Mouse (Mus musculus) cortical plate, adult 2 months (tissue): ENCODE data around the gene Gm11627. TPM values are rescaled to one million over a fixed set of nuclear protein-coding genes. Genes with fewer than 3 reads are reported as not detected.

Experiments
- H3K27ac ChIP-seq: fragments of 200-500 bp; 2 replicates; pipeline ENCODE4 v1.5.1; 2012; ENCODE audit warnings: low read length, control low read depth, inconsistent platforms; ENCODE audit not compliant: insufficient read depth
- H3K4me1 ChIP-seq: fragments of 200-500 bp; 2 replicates; pipeline ENCODE4 v1.6.1; 2011; ENCODE audit warnings: low read length; ENCODE audit not compliant: control insufficient read depth, insufficient read depth
- H3K4me3 ChIP-seq: fragments of 200-500 bp; 2 replicates; pipeline ENCODE4 v1.5.1; 2011; ENCODE audit warnings: mild to moderate bottlenecking, low read length, control low read depth; ENCODE audit not compliant: insufficient read depth
- CTCF ChIP-seq: fragments of 200-500 bp; IDR thresholded peaks from 2 replicates; pipeline ENCODE4 v1.5.1; 2011; ENCODE audit warnings: mild to moderate bottlenecking, control low read depth, low read length; ENCODE audit not compliant: insufficient read depth; ENCODE audit errors: extremely low read depth
- POLR2A ChIP-seq: fragments of 200-500 bp; IDR thresholded peaks from 2 replicates; pipeline ENCODE4 v1.6.1; 2011; ENCODE audit warnings: mild to moderate bottlenecking, low read length, control low read depth; ENCODE audit not compliant: insufficient read depth; ENCODE audit errors: extremely low read depth
- polyA plus RNA-seq: library from polyadenylated mRNA; depleted of rRNA; stranded (reverse); fragments of >200 nt; gene quantifications from 2 replicates; pipeline ENCODE4 v1.2.3, GENCODE M21; 2012

Gene Gm11627
- polyA plus RNA-seq, 1 experiment = 8.0 TPM

- TF ChIP-seq CTCF (no peak), POLR2A (no peak)
- H3K27ac ChIP-seq = no peak overlapping the region
- H3K4me3 ChIP-seq = no peak overlapping the region
- no peaks in the 10 kb centered on the region for H3K4me1 ChIP-seq
Observed at GRCm38 (mm10) chr11:102580034-102580330, 721 bp upstream of the Gm11627 start.

GRCm38 (mm10) chr11:102578341-102579118 is 731 bp downstream of the Gm11627 start:
- TF ChIP-seq CTCF (peak; percentile 71), POLR2A (no peak)
- Histone ChIP-seq H3K27ac (no peak overlapping the region), H3K4me3 (peak overlapping the region; percentile 1; the same call in 1 of the 2 replicates), H3K4me1 (no peaks in the 10 kb centered on the region)

GRCm38 (mm10) chr11:102576050-102576754 is 3.1 kb downstream of the Gm11627 start:
- Histone ChIP-seq H3K4me1 (no peaks in the 10 kb centered on the region), H3K4me3 (no peak overlapping the region), H3K27ac (no peak overlapping the region)
- TF ChIP-seq POLR2A (no peak), CTCF (no peak)

GRCm38 (mm10) chr11:102575034-102575433 is 4.2 kb downstream of the Gm11627 start:
- Histone ChIP-seq H3K4me1 (no peaks in the 10 kb centered on the region), H3K27ac (no peak overlapping the region)

GRCm38 (mm10) chr11:102572866-102573663 is 6.2 kb downstream of the Gm11627 start:
- H3K4me3 ChIP-seq = peak overlapping the region; percentile 32
- TF ChIP-seq CTCF = peak; percentile 86
- no peak for TF ChIP-seq POLR2A
- no peaks in the 10 kb centered on the region for H3K4me1 ChIP-seq
- no peak overlapping the region for H3K27ac ChIP-seq

More at GRCm38 (mm10) chr11:102575034-102575433, 4.2 kb downstream of the Gm11627 start:
- H3K4me3 ChIP-seq = no peak overlapping the region
- TF ChIP-seq CTCF = no peak
- TF ChIP-seq POLR2A = no peak

GRCm38 (mm10) chr11:102568756-102569377 is 10.4 kb downstream of the Gm11627 start:
- Histone ChIP-seq H3K27ac (no peak overlapping the region), H3K4me3 (no peak overlapping the region), H3K4me1 (no peaks in the 10 kb centered on the region)
- TF ChIP-seq POLR2A (no peak), CTCF (no peak)

GRCm38 (mm10) chr11:102568191-102568590 is 11.1 kb downstream of the Gm11627 start:
- no peaks in the 10 kb centered on the region for H3K4me1 ChIP-seq
- no peak overlapping the region for H3K4me3 ChIP-seq
- H3K27ac ChIP-seq = no peak overlapping the region
- TF ChIP-seq CTCF = no peak
- TF ChIP-seq POLR2A = no peak

GRCm38 (mm10) chr11:102567723-102568122 is 11.5 kb downstream of the Gm11627 start:
- Histone ChIP-seq H3K4me3 (no peak overlapping the region), H3K4me1 (no peaks in the 10 kb centered on the region), H3K27ac (no peak overlapping the region)
- TF ChIP-seq POLR2A (no peak), CTCF (no peak)

- TF ChIP-seq CTCF = no peak
- no peak for TF ChIP-seq POLR2A
- Histone ChIP-seq H3K4me1 (no peaks in the 10 kb centered on the region), H3K4me3 (no peak overlapping the region), H3K27ac (no peak overlapping the region)
Observed at GRCm38 (mm10) chr11:102567157-102567556, 12.1 kb downstream of the Gm11627 start.

- TF ChIP-seq CTCF (no peak), POLR2A (no peak)
Observed at GRCm38 (mm10) chr11:102566290-102566689, 13.0 kb downstream of the Gm11627 start.

More at GRCm38 (mm10) chr11:102566290-102566689, 13.0 kb downstream of the Gm11627 start:
- Histone ChIP-seq H3K4me3 (no peak overlapping the region), H3K4me1 (no peaks in the 10 kb centered on the region), H3K27ac (no peak overlapping the region)
